Mouse (Mus musculus) urinary bladder, adult 18-20 months (tissue): ENCODE data around the gene Ppp2r5c.
A peak's percentile ranks its signal among the peaks of the same experiment; 100 is the strongest.

Experiments
- DNase-seq, 2 experiments: peaks; one replicate each; pipeline ENCODE4 v3.0.0; 2022; ENCODE audit warnings: low spot score in 2 of 2, mixed read lengths in 2 of 2

Gene Ppp2r5c

GRCm38 (mm10) chr12:110488031-110488430 lies 41.1 kb downstream of the Ppp2r5c start:
- no peak for DNase-seq

- no peak for DNase-seq
Observed at GRCm38 (mm10) chr12:110489946-110490701, 43.2 kb downstream of the Ppp2r5c start.

- DNase-seq: no peak
Observed at GRCm38 (mm10) chr12:110492436-110492835, 45.5 kb downstream of the Ppp2r5c start.

- no peak for DNase-seq
Observed at GRCm38 (mm10) chr12:110493597-110494369, 46.9 kb downstream of the Ppp2r5c start.

GRCm38 (mm10) chr12:110494846-110495245 lies 47.9 kb downstream of the Ppp2r5c start:
- no peak for DNase-seq

GRCm38 (mm10) chr12:110495260-110495659 lies 48.3 kb downstream of the Ppp2r5c start:
- DNase-seq: no peak

GRCm38 (mm10) chr12:110496016-110496415 lies 49.1 kb downstream of the Ppp2r5c start:
- DNase-seq: no peak

- DNase-seq: no peak
Observed at GRCm38 (mm10) chr12:110497013-110497412, 50.1 kb downstream of the Ppp2r5c start.

GRCm38 (mm10) chr12:110497485-110497884 lies 50.6 kb downstream of the Ppp2r5c start:
- peak in 1 of 2 experiments; percentile 48 for DNase-seq

GRCm38 (mm10) chr12:110498283-110499224 lies 51.6 kb downstream of the Ppp2r5c start:
- DNase-seq: no peak

- no peak for DNase-seq
Observed at GRCm38 (mm10) chr12:110499225-110499992, 52.5 kb downstream of the Ppp2r5c start.

- no peak for DNase-seq
Observed at GRCm38 (mm10) chr12:110500095-110500494, 53.2 kb downstream of the Ppp2r5c start.

GRCm38 (mm10) chr12:110503406-110504144 lies 56.7 kb downstream of the Ppp2r5c start:
- DNase-seq: peak in 1 of 2 experiments; percentile 35

GRCm38 (mm10) chr12:110504145-110504490 lies 57.2 kb downstream of the Ppp2r5c start:
- no peak for DNase-seq

GRCm38 (mm10) chr12:110504793-110505192 lies 57.9 kb downstream of the Ppp2r5c start:
- DNase-seq: no peak

- no peak for DNase-seq
Observed at GRCm38 (mm10) chr12:110506046-110506445, 59.1 kb downstream of the Ppp2r5c start.

- no peak for DNase-seq
Observed at GRCm38 (mm10) chr12:110507714-110508297, 60.9 kb downstream of the Ppp2r5c start.

- no peak for DNase-seq
Observed at GRCm38 (mm10) chr12:110508680-110509079, 61.8 kb downstream of the Ppp2r5c start.

GRCm38 (mm10) chr12:110510171-110510871 lies 63.4 kb downstream of the Ppp2r5c start:
- peak in 1 of 2 experiments; percentile 38 for DNase-seq
